Mouse (Mus musculus): ENCODE measurements around the gene 1700088E04Rik.

Gene 1700088E04Rik

DNA sequence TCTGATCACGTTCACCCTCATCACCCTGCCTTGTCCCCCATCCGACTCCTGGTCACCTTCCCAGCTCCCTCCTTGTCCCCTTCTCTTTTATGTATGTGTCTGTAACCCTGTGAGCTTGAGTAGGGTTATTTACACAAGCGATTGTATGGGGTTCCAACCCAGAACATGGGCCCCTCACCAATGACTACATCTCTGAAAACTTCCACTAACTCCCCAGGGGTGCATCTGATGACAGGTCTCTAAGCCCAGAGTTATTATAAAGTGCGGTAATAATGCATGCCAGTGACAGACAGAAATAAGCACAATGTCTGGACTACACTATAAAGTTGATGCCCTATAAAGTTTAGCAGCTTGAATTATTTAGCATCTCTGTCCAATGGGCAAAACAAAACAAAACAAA is 40.7 kb downstream of the 1700088E04Rik start:
- CTCF ChIA-PET = no interaction called here

GRCm38 (mm10) chr15:79099456-79099855 is 41.6 kb downstream of the 1700088E04Rik start:
- CTCF ChIA-PET = interaction anchor here (0.6 kb wide), 1 partner anchor 40 kb away, joined by 5 read pairs; no protein-coding TSS in a partner anchor

GRCm38 (mm10) chr15:79098868-79099267 is 42.2 kb downstream of the 1700088E04Rik start:
- CTCF ChIA-PET = no interaction called here

DNA sequence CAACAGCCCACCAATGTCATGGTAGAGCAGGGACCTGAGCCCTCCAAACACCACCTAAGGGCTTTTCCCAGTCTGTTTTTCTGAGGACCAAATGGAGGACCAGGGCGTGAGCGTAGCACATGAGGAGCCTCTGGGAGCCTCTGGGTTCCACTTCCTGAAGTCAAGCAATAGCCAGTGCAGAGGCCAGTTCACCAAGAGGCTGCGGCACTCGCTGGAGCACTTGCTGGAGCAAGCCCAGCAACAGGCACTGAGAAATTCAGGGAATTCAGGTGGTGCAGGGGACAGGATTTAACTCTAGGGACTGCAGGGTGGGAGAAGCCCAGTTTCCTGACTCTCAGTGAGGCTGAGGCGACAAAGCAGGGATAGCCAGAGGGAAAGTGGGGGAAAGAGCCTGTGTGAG is 42.8 kb downstream of the 1700088E04Rik start:
- CTCF ChIA-PET = no interaction called here

GRCm38 (mm10) chr15:79097611-79098025 is 43.4 kb downstream of the 1700088E04Rik start:
- CTCF ChIA-PET = no interaction called here

GRCm38 (mm10) chr15:79097135-79097534 is 43.9 kb downstream of the 1700088E04Rik start:
- CTCF ChIA-PET = no interaction called here

- CTCF ChIA-PET = no interaction called here
Measured at GRCm38 (mm10) chr15:79096556-79096955, 44.5 kb downstream of the 1700088E04Rik start.

- CTCF ChIA-PET = no interaction called here
Measured at GRCm38 (mm10) chr15:79095483-79095882, 45.6 kb downstream of the 1700088E04Rik start.

DNA sequence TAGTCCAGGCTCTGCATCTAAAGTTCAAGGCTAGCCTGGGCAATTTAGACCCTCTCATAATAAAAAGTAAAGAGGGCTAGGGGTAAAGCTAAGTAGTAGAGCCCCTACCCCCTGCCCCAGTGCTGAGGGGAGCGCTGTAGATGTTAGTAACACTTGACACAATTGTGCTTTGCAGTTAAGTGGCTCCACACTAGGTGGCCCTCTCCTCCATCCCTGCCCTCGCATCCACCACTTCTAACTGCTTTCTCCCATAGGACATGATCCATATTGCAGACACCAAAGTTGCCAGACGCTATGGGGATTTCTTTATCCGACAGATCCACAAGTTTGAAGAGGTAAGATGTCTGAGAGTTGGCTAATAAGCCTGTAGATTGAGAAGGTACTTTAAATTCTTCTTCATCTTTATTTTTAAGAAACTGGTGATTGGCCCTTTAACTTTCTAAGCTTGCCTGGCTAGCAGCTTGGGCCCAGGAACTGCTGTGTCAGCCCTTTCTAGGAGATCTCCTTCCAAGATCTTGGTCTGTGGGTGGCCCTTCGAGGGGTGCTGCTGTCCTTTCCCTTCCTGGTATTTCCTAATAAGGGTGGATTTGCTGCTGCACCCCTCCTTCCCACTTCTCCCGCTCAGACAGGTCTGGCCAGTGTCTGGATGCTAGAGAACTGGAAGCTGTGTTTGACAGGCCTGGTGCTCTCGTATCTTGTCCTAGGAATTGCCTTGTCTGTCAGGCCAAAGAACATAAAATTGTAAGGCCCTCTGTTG is 47.8 kb downstream of the 1700088E04Rik start:
- CTCF ChIA-PET = no interaction called here

- CTCF ChIA-PET = no interaction called here
Measured at GRCm38 (mm10) chr15:79092284-79092683, 48.8 kb downstream of the 1700088E04Rik start.

GRCm38 (mm10) chr15:79079567-79079966 is 61.5 kb downstream of the 1700088E04Rik start:
- CTCF ChIA-PET = no interaction called here

All from spleen, embryonic (tissue).